Mouse (Mus musculus) common myeloid progenitor, adult 5-6 weeks (primary cell): ENCODE data around the gene Bcl2l15. TPM values are rescaled to one million over a fixed set of nuclear protein-coding genes. Genes with fewer than 3 reads are reported as not detected.
"Not testable (repeated sequence)": the region's sequence is repeated elsewhere in the genome, so short reads cannot be mapped to it uniquely, and the experiment has no call there.

Source experiments
- ATAC-seq: replicated peaks from 2 replicates; pipeline ENCODE4 v1.8.0; 2016; ENCODE audit warnings: low read depth, mild to moderate bottlenecking, moderate TSS enrichment, inconsistent platforms; ENCODE audit not compliant: poor library complexity, severe bottlenecking
- total RNA-seq: library from RNA; stranded (forward); fragments of 200-1000, 187-1606 nt; gene quantifications from 2 replicates; pipeline ENCODE4 v1.2.3, GENCODE M21; 2017

The Bcl2l15 gene
- total RNA-seq, 1 experiment from 2014 or later = 4.5 TPM

DNA sequence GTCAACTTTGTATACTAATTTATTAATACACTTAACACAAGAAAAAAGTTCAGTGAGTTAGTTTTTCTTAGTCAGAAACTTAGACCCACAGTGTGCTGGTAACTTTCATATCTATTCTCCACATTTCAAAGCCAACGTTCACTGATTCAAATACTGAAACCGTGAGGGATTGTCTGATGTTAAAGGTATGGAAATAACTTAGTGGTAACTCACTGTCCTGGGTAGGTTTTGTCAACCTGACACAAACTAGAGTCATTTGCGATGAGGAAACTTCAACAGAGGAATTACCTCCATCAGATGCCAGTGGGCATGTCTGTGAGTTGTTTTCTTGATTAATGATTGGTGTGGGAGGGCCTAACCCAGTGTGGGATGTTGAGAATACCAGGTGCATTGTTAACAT is 3.4 kb upstream of the Bcl2l15 start:
- no peak for ATAC-seq

DNA sequence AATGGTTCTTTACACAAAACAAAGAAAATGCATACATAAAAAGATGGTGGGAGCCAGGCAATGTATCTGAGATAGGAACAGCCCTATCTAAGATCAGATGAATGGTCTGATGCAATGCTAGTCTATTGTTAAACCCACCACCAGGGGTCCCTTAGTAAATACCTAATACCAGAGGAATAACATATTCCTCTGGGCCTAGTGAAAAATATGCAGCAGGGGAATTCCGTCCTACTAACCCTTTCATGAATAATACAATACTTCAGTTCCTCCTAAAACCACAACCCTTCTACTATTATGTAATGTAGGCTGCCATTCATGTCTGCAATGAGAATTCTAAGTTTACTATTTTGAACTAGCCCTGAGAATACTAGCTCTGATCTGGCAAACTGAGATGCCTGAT is 1.7 kb upstream of the Bcl2l15 start:
- ATAC-seq = peak; percentile 56; the same call in 1 of the 2 replicates

DNA sequence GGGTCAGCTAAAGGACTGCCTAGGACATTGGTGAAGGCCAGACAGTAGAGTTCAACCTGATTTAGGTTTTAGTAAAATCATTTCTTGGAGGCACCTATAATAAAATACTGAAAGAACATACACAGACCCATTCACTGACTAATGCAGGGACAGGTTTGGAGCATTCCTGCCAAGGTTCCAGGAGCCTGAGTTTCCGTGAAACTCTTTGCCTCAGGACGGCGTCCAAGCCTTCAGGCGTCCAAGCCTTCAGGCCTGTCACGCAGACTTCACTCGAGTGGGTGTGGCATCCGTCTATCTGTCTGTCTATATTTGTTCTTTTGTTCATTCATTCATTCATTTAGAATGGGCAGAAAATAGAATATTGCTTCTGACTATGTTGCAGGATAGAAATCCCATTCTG is 1.3 kb upstream of the Bcl2l15 start:
- ATAC-seq = no peak

DNA sequence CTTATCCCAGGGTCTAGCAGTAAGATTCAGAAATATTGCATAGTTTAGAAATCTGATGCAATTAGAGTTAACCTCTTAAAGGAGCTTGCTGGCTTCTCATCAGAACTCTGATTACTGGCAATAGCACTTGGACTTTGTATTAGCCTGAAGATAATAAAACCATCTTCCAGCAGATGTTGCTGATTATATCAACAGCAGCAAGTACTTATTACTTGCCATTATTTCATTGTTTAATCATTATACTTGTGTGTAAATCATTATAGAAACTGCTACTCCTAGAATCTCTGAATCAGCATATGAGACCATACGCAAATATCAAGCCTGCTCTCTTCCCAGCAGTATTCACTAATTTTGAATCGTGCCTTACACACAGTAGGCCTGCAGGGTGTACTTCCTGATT is 1.6 kb downstream of the Bcl2l15 start:
- no peak for ATAC-seq

DNA sequence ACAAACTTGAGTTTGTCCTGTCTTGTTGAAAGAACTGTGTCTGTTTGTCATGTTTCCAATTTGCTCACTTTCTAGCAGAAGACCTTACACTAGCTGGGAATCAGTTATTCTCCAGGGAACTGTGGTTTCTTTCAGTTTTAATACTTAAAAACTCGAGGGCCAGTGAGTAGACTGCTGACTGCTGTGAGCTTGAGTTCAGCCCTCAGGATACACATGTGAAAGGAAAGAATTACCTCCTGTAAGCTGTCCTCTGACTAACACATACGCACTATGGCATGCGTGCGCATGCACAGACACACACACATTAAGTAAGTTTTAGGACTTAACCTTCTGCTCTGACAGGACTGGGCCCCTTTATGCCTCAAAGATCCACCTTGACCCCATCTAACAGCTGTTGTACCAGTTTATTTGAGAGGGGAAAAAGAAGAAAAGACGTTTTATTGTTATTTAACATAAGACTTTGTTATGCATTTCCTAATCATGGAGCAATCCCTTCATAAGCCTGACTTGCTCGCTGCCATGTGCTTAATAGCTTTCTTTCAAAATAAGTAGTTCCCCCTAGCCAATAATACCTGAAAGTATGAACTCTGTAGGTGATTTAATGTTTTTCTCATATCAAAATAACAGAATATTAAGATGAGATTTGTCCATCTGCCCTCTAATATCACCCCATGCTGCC is 3.0 kb downstream of the Bcl2l15 start:
- no peak for ATAC-seq

DNA sequence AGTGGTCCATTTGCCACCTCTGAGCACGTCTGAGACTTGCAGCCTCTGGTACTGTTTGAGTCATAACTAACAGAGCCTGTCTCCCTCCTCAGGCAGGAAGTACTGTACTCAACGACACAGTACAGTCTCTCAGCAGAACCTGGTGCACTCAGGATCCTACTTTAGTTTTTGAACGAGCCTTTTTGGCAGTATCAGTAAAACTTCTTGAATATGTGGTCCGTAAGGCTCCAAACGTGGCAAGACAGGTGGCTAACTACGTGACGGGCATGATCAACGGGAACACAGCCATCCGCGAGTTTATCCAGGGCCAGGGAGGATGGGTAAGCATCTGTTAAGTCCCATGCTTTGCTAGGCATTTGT is 3.5 kb downstream of the Bcl2l15 start:
- ATAC-seq = no peak

DNA sequence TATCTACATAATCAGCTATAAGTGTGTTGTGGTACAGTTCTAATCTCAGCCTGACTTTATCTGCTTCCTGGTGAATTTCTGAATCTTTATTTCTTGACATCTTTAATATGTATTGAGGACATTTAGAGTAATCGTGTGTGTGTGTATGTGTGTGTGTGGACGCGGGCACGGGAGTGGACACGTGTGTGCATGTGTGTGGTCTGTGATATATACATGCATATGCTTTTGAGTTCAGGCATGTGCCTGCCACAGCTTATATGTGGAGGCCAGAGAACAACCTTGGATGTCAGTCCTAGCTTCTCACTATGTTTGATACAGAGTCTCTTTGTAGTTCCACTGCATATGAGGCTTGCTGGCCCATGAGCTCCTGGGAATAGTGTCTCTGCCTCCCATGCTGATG is 4.1 kb downstream of the Bcl2l15 start:
- ATAC-seq = no peak

DNA sequence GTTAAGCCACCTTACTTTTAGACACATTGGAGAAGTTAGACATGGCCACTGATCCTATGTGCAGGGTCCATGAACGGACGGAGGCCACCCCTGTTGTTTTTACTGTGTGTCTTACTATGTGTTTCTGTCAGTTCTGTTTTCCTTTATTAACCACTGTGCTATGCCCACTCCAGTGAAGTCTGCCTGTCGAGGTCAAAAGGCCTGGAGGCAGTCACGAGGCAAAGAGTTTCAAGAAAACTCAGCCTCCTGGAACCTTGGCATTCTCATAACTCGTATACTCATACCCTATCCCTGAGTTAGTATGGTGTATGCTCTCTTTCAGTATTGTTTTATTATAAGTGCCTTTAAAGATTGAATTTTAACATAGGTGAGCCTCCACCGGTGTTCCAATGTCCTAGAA is 7.3 kb downstream of the Bcl2l15 start:
- no peak for ATAC-seq

DNA sequence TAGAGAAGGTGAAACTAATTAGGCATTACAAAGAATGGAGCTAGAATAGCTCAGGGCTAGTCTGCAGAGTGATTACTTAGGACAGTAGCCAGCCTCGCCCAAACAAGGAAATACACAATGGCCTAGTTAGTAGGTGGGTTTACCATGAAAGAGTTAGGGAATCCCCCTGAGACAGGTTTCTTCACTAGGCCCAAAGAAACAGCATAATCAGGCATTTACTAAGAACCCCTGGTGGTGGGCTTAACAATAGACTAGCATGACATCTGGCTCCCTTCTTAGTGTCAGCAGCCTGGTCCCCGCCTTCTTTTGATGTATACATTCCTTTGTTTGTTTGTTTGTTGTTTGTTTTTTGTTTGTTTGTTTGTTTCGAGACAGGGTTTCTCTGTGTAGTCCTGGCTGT is 7.8 kb downstream of the Bcl2l15 start:
- ATAC-seq = not testable (repeated sequence)

DNA sequence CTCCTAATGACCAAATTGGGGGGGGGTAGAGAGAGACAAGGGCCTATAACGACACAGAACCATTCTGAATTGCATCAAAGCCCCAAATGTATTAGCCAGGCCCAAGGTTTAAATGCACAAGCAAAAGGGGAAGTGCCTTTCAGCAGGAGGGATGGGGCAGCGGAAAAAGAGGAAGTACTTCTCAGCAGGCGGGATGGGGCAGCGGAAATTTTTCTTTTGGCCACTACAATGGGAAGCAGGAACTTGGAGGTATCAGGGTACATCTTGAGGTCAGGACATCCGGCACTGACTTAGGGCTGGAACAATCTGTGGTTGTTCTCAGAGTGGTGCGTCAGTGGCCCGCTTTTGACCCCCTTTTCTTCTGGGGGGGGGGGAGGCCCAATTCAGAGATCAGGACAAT is 8.5 kb downstream of the Bcl2l15 start:
- ATAC-seq = not testable (repeated sequence)

DNA sequence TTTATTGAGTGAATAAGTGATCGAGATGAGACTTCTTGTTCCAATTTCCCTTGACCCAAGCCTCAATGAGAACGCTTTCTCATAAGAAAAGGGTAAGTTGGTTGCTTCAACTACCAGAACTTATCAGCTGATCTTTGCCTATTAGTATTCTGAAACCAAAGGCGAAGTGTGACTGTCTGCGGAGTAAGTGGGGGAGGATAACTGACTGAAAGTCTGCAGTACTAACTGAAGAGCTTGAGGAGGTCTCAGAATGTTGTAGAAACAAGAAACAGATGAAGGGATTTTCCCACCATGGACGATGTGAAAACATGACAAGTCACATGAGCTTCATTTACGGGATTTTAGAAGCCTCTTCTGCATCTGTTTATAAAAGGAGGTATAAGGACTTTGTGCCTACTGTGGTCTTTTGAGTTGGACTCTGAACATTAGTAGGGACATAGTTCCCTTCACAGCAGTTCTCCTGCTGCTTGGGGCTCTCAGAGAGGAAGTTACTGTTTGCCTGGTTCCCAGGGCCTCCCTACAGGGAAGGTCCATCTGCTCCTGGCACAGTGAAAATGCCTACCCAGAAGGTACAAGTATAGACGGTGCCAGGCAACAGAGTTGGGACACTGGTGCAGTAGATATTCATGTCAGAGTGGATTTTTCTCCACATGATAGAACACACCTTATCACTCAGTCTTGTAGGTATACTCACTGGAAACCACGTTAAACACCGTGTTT is 18.4 kb downstream of the Bcl2l15 start:
- ATAC-seq = no peak

DNA sequence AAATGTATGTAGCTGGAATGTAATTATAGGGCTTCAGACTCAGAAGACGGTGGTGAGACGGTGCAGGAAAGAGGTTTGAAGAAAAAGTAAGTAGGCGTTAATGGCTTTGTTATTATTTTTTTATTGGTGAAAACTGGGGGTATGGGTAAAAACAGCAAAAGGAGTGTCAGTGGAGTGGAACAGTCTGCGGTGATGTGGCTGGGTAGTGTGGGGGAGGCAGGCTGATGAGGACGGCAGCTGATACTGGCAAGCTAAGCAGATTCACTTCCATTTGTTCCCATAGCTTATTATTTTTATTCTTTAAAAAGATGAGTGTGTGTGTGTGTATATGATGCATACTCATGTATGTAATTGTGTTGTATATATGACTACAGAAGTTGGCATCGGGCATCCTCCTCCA is 19.1 kb downstream of the Bcl2l15 start:
- no peak for ATAC-seq

DNA sequence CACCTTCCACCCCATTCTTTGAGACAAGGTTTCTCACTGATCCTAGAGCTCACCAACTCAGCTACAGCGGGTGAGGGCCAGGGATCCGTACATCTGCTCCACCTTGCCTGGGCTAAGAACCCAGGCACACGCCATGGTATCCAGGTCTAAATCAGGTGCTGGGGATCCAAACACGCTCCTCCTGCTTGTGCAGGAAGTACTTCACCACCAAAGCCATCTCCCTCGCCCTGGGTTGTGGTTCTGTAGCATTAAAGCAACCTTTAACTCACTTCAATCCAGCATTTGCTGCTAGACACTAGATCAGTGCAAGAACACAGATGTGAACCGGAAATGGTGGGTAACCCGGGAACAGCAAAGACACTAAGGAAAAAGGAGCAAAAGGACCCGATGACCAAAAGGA is 19.5 kb downstream of the Bcl2l15 start:
- no peak for ATAC-seq

DNA sequence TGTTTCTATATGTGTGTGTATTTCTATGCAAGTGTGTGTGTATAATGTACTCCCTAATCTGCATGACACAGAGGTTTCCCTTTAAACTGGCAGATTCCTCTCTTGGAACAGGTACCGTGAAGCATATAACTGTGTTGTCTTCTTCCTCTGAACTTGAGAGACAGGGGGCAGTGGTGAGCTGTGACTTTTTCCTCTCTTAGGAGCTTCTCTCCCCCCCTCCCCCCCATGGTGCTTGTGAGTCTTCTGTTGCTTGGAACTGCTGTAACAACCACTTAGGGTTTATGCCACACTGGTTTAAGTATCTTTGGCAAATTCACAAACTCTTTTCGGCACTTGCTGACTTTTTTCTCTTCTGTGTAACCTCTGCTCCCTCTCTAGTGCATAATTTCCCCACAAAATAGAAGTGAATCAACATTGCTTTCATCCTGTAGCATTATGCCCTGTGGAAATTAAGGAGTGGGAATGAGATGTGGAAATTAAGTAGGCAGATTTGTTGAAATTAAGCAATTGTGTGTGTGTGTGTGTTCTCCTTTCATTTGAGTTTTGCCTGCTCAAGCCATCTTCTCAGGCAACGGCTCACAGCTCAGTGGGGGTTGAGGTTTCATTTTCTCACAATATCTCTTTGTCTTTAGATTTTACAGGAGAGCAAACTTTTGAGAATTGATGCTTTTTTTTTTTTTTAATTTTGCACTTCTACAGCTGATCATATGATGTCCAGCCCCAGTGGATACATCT is 20.3 kb downstream of the Bcl2l15 start:
- ATAC-seq = peak; percentile 87

DNA sequence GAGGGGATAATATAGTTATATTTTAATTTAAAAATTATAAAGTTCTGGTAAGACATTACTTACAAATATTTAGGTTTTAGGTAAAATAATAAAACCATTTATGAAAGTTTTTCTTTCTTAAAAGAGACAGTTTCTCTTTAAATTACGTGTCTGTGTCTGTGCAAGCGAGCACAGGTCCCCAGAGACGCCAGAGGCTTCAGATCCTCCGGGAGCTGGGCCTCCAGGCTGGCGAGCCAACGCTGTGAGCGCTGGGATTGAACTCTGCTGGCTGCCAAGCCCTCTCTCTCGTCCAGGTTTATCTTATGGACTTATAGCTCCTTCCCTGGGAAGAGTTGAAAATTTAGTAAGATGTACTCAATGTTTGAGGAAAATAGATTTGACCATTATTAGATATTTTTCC is 21.4 kb downstream of the Bcl2l15 start:
- no peak for ATAC-seq

DNA sequence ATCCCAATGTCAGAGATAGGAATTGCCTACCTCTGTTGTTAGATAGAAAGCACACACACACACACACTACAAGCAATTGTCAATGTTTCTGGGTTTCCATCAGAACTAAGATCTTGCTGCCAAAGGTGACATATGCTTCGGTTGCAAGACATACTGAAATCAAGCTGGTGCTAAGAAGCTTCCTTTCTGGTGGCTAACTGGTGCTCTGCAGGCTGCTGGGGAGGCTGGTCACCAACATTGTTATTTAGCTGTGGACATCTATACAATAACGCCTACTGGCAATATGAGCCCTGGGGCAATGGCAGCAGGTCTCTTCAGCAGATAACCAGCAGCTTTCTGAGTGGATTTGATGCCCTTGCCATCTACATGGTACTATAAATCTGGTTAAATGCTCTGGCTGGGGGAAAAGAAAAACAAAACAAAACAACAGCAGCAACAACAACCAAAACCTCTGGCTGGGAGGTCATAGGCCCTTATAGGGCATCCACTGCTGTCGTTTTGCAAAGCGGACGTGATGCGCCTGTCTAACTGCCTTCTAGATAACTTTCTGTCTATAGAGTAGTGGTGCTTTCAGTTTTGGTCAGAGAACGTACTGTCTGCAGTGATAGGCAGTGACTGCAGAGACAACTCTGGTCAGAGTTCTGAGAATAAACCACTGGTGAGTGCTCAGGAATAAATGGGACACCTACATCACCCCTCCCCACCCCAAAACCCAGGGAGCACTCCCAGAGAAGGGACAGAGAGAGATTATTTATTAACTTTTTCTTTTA is 24.8 kb downstream of the Bcl2l15 start:
- ATAC-seq = no peak

DNA sequence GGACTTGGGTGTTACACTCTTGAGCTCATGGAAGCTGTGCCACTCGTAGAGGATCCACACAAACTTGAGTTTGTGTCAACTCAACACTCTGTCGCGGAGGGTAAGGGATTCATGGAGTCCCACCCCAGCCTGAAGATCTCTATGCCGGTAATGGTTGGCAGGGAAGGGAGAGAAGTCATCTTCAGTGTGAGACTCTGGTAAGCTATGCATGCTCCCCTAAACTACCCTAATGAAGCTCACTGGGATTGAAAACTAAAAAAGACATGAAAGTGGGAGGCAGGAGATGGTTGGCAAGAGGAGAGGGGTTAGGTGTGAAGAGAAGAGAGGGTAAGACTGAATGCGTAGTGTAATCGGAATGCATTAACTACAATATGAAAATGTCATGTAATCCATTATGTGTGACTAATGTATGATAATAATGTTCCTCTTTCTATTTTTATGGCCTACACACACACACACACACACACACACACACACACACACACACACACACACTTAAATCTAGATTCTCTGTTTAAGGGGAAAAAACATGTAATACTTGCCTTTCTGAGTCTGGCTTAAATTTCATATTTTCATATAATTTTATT is 25.7 kb downstream of the Bcl2l15 start:
- ATAC-seq = no peak

DNA sequence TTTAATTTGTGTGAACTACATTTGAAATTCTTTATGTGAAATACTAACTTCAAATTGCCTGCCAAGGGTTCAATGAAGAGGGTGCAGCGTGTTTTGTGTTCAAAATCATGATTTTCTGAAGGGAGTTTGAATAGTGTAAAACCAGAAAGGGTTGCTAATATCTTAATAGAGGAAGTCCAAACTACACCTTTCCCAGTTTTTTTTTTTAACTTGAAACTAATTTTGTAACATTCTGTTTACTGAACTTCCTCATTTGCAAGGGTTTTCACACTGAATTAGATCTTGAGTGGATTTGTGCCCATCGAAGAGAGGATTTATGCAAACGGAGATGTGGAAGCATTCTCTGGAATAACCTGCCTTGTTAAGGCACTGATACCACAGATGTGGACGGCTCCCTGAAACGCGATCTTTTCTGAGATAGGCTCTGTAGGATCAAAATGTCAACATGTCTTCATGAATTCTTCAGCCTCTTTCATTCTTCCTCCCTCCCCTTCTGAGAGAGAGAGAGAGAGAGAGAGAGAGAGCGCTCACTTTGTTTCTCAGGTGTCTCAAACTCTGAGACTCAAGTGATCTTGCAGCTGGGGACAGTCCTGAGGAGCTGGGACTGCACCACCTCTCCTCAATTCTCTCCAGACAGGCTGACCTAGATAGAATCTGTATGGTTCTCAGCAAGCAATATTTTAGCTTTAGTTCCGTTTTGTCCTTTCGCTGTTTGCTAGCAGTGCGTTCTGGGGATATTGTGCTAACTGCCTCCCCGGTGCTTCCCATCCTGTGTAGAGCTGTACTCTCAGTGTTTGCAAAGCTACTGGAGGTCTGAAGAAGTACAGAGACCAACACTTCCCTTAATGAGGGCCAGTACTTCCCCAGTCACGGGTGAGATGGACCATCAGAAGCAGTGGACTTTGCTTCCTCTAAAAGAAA is 26.7 kb downstream of the Bcl2l15 start, which contains the start of gene Ptpn22:
Gene Ptpn22, plus strand, starts transcription at position 915 of the 921 bp plus-strand sequence.
- peak; percentile 46 for ATAC-seq

DNA sequence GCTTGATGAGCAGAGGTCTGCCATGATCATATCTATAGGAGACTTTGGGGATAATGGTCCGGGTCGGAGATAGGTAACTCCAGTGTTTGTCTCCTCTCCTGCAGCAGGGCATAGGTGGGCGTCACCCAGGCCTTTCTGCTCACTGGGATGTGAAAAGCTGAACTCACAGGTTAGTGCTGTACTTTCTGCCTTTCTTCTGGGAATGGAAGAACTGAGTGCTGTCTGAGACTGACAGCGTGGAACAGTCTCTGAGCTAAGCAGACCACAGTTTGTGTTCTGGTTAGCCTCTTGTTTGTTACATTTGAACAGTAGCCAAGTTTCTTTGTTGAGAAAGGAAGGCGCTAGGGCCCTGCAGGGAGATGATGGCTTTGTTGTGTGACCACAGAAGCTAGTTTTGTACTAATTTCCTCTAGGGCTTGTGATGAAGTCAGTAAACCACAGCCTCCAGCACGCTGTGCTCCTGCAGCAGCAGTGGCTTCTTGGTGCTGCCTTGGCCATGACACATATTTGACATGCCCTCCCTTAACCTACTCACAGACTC is 27.5 kb downstream of the Bcl2l15 start:
- ATAC-seq = peak; percentile 86
